15 mouse cellular contexts compared by ENCODE assay signal in genomic region chr12:60175750-60176149, GRCm38 (mm10).
"Had no signal": no experiment of that assay in that cellular context is flagged by ENCODE, and none has a peak within 500 bp of the region (broad histone marks: within the 10 kb centered on the region; RNA-seq: fewer than 3 reads in every experiment).

No protein-coding gene starts in this region.

- H3K9ac ChIP-seq: liver, embryonic 13.5 days; midbrain, embryonic 15.5 days; neural tube, embryonic 12.5 days; neural tube, embryonic 15.5 days had no signal

- H3K27me3 ChIP-seq: liver, embryonic 13.5 days; megakaryocyte, embryonic 14.5 days; midbrain, embryonic 15.5 days; neural tube, embryonic 12.5 days; neural tube, embryonic 15.5 days had no signal

- H3K27ac ChIP-seq: kidney, postnatal 0 days; left cerebral cortex, adult 2 months; liver, embryonic 13.5 days; midbrain, embryonic 10.5 days; midbrain, embryonic 15.5 days; neural tube, embryonic 12.5 days; neural tube, embryonic 15.5 days had no signal

- H3K9me3 ChIP-seq: liver, embryonic 13.5 days; megakaryocyte, embryonic 14.5 days; midbrain, embryonic 10.5 days; midbrain, embryonic 15.5 days; neural tube, embryonic 12.5 days; neural tube, embryonic 15.5 days had no signal

- ATAC-seq: intestine, postnatal 0 days; midbrain, embryonic 15.5 days had no signal

- H3K4me1 ChIP-seq: liver, embryonic 13.5 days; megakaryocyte, embryonic 14.5 days; midbrain, embryonic 10.5 days; midbrain, embryonic 15.5 days; neural tube, embryonic 12.5 days; neural tube, embryonic 15.5 days had no signal

- H3K36me3 ChIP-seq: liver, embryonic 13.5 days; midbrain, embryonic 10.5 days; midbrain, embryonic 15.5 days; neural tube, embryonic 12.5 days; neural tube, embryonic 15.5 days had no signal

- H3K4me2 ChIP-seq: liver, embryonic 13.5 days; midbrain, embryonic 15.5 days; neural tube, embryonic 12.5 days; neural tube, embryonic 15.5 days had no signal

- H3K4me3 ChIP-seq: left cerebral cortex, adult 2 months; liver, embryonic 13.5 days; megakaryocyte, embryonic 14.5 days; midbrain, embryonic 10.5 days; midbrain, embryonic 15.5 days; neural tube, embryonic 12.5 days; neural tube, embryonic 15.5 days had no signal

- DNase-seq: kidney, adult 2 months; kidney, postnatal 25 days; layer of hippocampus, postnatal 36 days; liver, embryonic 13.5 days; lung, postnatal 14 days; thymus, adult 18-20 months; thymus, postnatal 36 days had no signal
